Mouse (Mus musculus) gastrocnemius, postnatal 14 days (tissue): ENCODE measurements around the gene Plgrkt. TPM values are rescaled to one million over a fixed set of nuclear protein-coding genes. Genes with fewer than 3 reads are reported as not detected.

Experiments used
- DNase-seq: peaks from one replicate; pipeline ENCODE4 v3.0.0; 2021; ENCODE audit warnings: mixed read lengths
- intact Hi-C: fragments of 180-260 bp; cut with DNase I; formaldehyde crosslinking; loops from one replicate; pipeline ENCODE4 v1.15.1; 2025; ENCODE audit warnings: low total_unique reads
- total RNA-seq, 2 experiments: library from RNA; stranded (reverse); gene quantifications; 2 replicates each; pipeline ENCODE4 v1.2.3; 2021

Gene Plgrkt
- total RNA-seq, 2 experiments from 2014 or later, result 19.9 to 22.5 TPM

- no peak for DNase-seq
- intact Hi-C loops, result no loop called here
Measured at GRCm38 (mm10) chr19:29384994-29385393, 17.8 kb upstream of the Plgrkt start.

- intact Hi-C loops, result no loop called here
- DNase-seq, result no peak
Measured at GRCm38 (mm10) chr19:29384412-29384811, 17.2 kb upstream of the Plgrkt start.

DNA sequence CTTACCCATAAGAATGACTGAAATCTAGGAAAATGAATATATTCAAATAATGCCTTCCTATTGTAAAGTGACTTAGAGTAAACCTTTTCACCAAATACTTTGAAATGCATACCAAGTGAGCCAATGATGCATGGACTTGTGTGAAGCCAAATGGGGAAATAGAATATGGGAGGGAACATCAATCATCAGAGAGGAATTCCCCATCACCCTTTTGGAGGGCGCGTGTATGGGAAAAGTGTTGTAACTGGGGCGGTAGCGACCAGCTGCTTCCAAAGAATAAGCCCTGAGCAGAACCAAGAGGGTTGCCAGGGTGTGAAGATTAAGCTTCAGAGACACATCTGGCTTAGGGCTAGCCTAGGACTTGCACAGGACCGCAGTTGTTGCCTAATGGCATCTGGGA, 16.2 kb upstream of the Plgrkt start:
- DNase-seq, result no peak
- intact Hi-C loops, result no loop called here

GRCm38 (mm10) chr19:29379839-29380603, 12.8 kb upstream of the Plgrkt start:
- intact Hi-C loops, result no loop called here
- no peak for DNase-seq

- no peak for DNase-seq
- intact Hi-C loops, result no loop called here
Measured at GRCm38 (mm10) chr19:29376382-29376781, 9.2 kb upstream of the Plgrkt start.

DNA sequence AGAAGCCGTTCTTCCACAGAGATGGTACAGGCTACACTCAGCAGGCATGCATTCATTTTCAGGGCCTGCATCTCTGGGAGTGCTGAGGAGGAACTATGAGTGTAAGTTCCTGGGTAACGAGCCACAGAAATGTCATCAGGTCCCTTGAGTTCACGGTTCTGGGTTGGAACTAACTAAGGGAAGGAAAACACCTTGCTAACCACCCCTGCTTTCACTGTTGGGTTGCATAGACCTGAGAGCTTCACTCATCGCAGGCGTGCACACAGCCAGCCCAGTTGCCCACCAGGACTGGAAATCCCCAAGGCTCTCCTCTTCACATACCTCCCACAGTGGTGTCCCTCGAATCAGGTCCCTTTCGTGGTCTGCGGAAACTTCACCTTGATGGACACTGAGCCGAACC, 7.8 kb upstream of the Plgrkt start:
- intact Hi-C loops, result no loop called here
- DNase-seq, result no peak

DNA sequence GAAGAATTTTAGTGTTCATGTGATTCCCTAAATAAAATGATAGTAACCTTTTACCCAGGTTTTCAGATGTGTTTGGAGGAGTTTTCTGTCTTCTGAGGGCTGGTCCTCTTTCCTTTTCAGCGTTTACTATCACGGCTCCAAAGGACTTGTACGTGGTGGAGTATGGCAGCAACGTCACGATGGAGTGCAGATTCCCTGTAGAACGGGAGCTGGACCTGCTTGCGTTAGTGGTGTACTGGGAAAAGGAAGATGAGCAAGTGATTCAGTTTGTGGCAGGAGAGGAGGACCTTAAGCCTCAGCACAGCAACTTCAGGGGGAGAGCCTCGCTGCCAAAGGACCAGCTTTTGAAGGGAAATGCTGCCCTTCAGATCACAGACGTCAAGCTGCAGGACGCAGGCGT, 6.2 kb upstream of the Plgrkt start:
- no peak for DNase-seq
- intact Hi-C loops, result no loop called here

DNA sequence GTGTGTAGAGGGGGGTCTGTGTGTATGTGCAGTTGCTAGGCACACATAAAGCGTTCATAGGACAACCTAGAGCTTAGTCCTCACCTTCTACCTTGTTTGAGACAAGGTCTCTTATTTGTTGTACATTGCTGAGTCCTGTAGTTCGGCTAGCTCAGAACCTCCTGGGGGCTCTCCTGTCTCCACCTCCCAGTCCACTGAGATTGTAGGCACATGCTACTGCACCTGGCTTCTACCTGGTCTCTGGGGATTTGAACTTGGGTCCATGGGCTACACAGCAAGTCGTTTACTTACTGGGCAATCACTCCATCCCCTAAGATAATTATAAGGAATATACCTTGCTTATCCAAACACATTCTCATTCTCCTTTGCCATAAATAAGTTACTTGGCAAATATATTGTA, 5.4 kb upstream of the Plgrkt start:
- intact Hi-C loops, result no loop called here

DNA sequence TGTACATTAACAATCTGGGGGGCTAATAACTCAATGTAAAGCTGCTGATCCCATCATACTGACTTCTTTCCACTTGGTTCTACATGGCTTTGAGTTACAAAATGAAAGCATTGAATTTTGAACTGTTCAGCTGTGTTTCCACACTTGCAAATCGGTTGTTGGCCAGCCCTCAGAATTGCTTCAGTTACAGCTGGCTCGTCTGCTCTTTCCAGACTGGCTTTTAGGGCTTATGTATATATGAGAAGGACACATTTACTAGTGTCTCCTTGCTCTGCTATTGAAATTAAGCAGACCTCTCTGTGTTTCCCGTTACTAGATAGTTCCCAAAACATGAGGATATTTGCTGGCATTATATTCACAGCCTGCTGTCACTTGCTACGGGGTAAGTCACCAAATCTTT, 4.9 kb upstream of the Plgrkt start:
- no peak for DNase-seq
- intact Hi-C loops, result no loop called here

More for the DNA sequence above, 5.4 kb upstream of the Plgrkt start:
- no peak for DNase-seq

DNA sequence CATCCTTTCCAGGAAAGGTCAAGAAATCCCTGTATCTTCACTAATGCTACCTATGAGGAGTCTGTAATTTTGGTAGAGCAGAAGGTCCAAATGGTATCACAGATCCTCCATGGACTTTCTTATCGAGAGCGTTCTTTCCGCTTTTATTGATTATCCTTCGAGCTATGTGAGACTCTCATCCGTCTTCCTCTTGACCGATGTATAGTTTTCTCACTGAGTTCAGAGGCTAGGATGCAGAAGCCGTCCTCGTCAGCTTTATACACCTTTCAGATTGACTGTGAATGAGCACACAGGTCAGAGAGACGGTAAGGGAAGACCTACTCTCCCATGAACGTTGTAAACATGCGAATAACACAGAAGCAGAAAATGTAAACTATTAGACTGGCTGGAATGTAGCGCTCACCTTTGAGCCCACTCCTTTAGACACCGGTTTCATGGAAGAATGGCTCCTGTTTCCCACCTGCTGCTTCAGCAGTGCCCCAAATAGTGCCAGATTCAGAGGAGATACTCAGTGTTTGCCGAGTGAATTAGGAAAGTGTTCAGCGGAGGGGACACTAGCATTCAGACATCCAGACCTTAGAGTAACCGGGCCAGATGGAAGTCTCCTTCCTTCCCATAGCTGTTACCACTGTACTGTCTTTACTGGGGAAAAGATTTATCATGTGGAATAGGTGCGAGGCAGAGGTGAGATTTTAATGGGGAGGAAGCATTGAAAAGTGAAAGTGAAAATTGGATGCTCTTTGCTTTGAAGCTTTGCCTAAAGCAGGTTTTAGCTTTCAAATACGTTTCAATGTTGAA, 4.3 kb upstream of the Plgrkt start:
- intact Hi-C loops, result no loop called here
- DNase-seq, result no peak

DNA sequence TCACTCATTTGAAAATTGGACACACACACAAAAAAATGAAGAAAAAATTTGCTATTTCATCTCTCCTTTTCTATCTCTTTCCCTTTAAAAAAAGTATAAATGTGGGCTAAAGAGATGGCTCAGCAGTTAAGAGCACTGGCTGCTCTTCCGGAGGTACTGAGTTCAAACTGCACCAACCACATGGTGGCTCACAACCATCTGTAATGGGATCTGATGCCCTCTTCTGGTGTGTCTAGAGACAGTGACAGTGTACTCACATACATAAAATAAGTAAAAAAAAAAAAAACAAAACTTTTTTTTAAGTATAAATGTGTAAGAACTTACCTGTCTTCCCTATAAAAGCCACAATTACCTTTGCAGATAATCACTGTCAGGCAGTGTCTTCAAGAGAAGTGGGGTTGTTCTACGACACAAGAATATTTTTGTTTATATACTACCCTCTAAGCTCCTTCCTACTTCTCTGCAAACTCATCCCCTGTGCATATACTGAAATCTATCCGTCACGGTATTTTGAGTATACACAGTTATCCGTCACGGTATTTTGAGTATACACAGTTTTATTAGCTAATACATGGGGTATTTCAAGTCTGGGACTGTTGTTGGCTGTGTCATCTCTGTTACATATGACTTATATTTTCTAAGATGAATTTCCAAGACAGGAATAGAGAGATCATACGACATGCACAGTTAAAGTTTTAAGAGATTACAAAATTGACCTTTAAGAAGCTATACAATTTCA, 3.5 kb upstream of the Plgrkt start:
- intact Hi-C loops, result no loop called here
- no peak for DNase-seq

GRCm38 (mm10) chr19:29370112-29370511, 2.9 kb upstream of the Plgrkt start:
- DNase-seq, result no peak
- intact Hi-C loops, result no loop called here

- DNase-seq, result no peak
- intact Hi-C loops, result loop anchor here (10.0 kb wide), 1 partner anchor 196 kb away; no protein-coding TSS in a partner anchor
Measured at GRCm38 (mm10) chr19:29368671-29369309, 1.6 kb upstream of the Plgrkt start.

- intact Hi-C loops, result loop anchor here (10.0 kb wide), 1 partner anchor 197 kb away; no protein-coding TSS in a partner anchor
- no peak for DNase-seq
Measured at GRCm38 (mm10) chr19:29368041-29368440, 851 bp upstream of the Plgrkt start.

- intact Hi-C loops, result loop anchor here (10.0 kb wide), 1 partner anchor 198 kb away; no protein-coding TSS in a partner anchor
- DNase-seq, result no peak
Measured at GRCm38 (mm10) chr19:29366226-29366968, 793 bp downstream of the Plgrkt start.

GRCm38 (mm10) chr19:29365105-29365504, 2.1 kb downstream of the Plgrkt start:
- DNase-seq, result no peak
- intact Hi-C loops, result loop anchor here (10.0 kb wide), 1 partner anchor 200 kb away; no protein-coding TSS in a partner anchor

DNA sequence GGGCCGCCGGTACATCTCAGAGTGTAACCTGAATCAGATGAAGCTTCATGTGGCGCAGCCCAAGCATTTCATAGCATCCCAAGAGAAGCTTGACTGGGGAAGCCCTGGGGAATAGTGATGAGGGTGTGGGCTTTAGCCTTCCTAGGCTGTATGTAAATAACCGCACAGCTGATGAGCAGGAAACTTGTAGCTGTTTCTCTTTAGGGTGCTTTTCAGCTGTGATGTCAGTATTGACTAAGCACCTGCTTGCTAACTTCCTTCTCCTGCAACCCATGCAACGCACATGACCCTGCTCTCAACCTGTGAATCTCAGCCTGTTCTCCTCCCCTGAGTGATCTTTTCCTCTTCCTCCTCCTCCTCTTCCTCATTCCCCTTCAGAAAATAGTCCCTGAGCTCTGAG, 3.1 kb downstream of the Plgrkt start:
- no peak for DNase-seq
- intact Hi-C loops, result loop anchor here (5.0 to 10.0 kb wide), 2 partner anchors 138 to 201 kb away; no protein-coding TSS in a partner anchor

DNA sequence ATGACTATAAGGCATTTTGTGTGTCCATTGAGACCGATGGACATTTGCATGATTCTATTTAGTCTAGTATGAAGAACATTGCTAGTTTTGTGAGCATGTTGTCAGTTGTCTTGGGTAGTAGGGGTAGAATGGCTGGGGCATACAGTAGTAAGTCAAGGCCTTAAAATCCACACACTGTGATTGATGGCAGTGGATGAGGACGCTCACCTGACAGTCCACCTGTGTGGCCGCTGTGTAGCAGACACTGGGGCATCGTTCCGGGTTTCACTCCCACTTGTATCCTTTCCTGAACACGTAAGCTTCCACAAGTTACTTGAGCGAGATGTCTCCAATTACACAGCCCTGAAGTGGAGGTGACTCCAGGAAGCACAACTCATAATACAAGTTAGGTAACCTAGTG, 3.6 kb downstream of the Plgrkt start:
- intact Hi-C loops, result loop anchor here (5.0 to 10.0 kb wide), 2 partner anchors 139 to 201 kb away; no protein-coding TSS in a partner anchor
- DNase-seq, result no peak
